In genomic region chr1:180801466-180801994, GRCm38 (mm10) we compare ENCODE assay signal across 19 mouse cellular contexts. TPM values are rescaled to one million over a fixed set of nuclear protein-coding genes. Genes with fewer than 3 reads are reported as not detected.
A peak's percentile ranks its signal among the peaks of the same experiment; 100 is the strongest.
DNase-seq lines count a peak whose midpoint lies in the region; ATAC-seq and TF ChIP-seq lines count a peak whose summit lies in the region.
"Had no signal": no experiment of that assay in that cellular context is flagged by ENCODE, and none has a peak within 500 bp of the region (broad histone marks: within the 10 kb centered on the region; RNA-seq: fewer than 3 reads in every experiment).

No protein-coding gene starts in this region.

- H3K9ac ChIP-seq in heart, embryonic 14.5 days (ENCODE audit: low read length), result no peak overlapping the region
- H3K9ac ChIP-seq in midbrain, embryonic 11.5 days (ENCODE audit: low read length), result no peak overlapping the region
- no peak overlapping the region for H3K9ac ChIP-seq in forebrain, postnatal 0 days
- H3K9ac ChIP-seq: embryonic facial prominence, embryonic 15.5 days; hindbrain, embryonic 15.5 days had no signal

- WGBS in heart, embryonic 14.5 days, result 49% methylated on average over 3 of the region's 3 CpGs
- WGBS in midbrain, embryonic 11.5 days, result 84% methylated on average over 3 of the region's 3 CpGs
- 94% methylated on average over 3 of the region's 3 CpGs for WGBS in midbrain, embryonic 10.5 days
- 79% methylated on average over 3 of the region's 3 CpGs for WGBS in forebrain, postnatal 0 days

- peaks cover 59% of the 10 kb centered on the region for H3K36me3 ChIP-seq in heart, embryonic 14.5 days (ENCODE audit: control insufficient read depth, insufficient read depth, low read length)
- H3K36me3 ChIP-seq in midbrain, embryonic 11.5 days (ENCODE audit: control insufficient read depth, insufficient read depth, low read length), result peaks cover 24% of the 10 kb centered on the region
- H3K36me3 ChIP-seq in midbrain, embryonic 10.5 days, result peaks cover 64% of the 10 kb centered on the region
- H3K36me3 ChIP-seq in forebrain, postnatal 0 days (ENCODE audit: insufficient read depth), result peaks cover 59% of the 10 kb centered on the region

- intact Hi-C loops in heart, postnatal 36 days (cut with DNase I), result no loop called here

- no peak for TF ChIP-seq CTCF in forebrain, postnatal 0 days (IDR thresholded peaks at IDR 0.05; ENCODE audit: low read depth)

- peak overlapping the region; percentile 10 to 55; a peak in 3 of 4 replicates for H3K27ac ChIP-seq in heart, embryonic 14.5 days (replicated peaks in 1 of 2; ENCODE audit: control insufficient read depth in 1 of 2, insufficient read depth in 1 of 2, low read depth in 2 of 2, low read length in 2 of 2)
- no peak overlapping the region for H3K27ac ChIP-seq in midbrain, embryonic 11.5 days (ENCODE audit: low read depth, low read length)
- H3K27ac ChIP-seq in midbrain, embryonic 10.5 days (replicated peaks), result no peak overlapping the region
- H3K27ac ChIP-seq in forebrain, postnatal 0 days (ENCODE audit: low read depth, low read length), result no peak overlapping the region
- H3K27ac ChIP-seq: embryonic facial prominence, embryonic 15.5 days; hindbrain, embryonic 15.5 days had no signal

- no peak overlapping the region for H3K4me2 ChIP-seq in heart, embryonic 14.5 days (ENCODE audit: low read length)
- H3K4me2 ChIP-seq in midbrain, embryonic 11.5 days, result no peak overlapping the region
- no peak overlapping the region for H3K4me2 ChIP-seq in forebrain, postnatal 0 days (ENCODE audit: low read depth)
- H3K4me2 ChIP-seq: embryonic facial prominence, embryonic 15.5 days; hindbrain, embryonic 15.5 days had no signal

- H3K4me3 ChIP-seq in heart, embryonic 14.5 days (ENCODE audit: control insufficient read depth in 1 of 2, insufficient read depth in 1 of 2, low read depth in 1 of 2, low read length in 2 of 2), result no peak overlapping the region
- no peak overlapping the region for H3K4me3 ChIP-seq in midbrain, embryonic 11.5 days (ENCODE audit: low read depth, low read length)
- H3K4me3 ChIP-seq in midbrain, embryonic 10.5 days, result no peak overlapping the region
- H3K4me3 ChIP-seq in forebrain, postnatal 0 days (ENCODE audit: low read depth, low read length), result no peak overlapping the region
- H3K4me3 ChIP-seq: embryonic facial prominence, embryonic 15.5 days; hindbrain, embryonic 15.5 days had no signal

- peaks cover 0 to 6% of the 10 kb centered on the region in 2 experiments; a peak in 1 of 4 replicates for H3K4me1 ChIP-seq in heart, embryonic 14.5 days (ENCODE audit: control insufficient read depth in 2 of 2, insufficient read depth in 2 of 2, low read length in 2 of 2)
- no peaks in the 10 kb centered on the region for H3K4me1 ChIP-seq in midbrain, embryonic 11.5 days (ENCODE audit: control insufficient read depth, insufficient read depth, low read length)
- H3K4me1 ChIP-seq in midbrain, embryonic 10.5 days, result no peaks in the 10 kb centered on the region
- H3K4me1 ChIP-seq in forebrain, postnatal 0 days (ENCODE audit: insufficient read depth), result no peaks in the 10 kb centered on the region
- H3K4me1 ChIP-seq: hindbrain, embryonic 15.5 days had no signal

- no peaks in the 10 kb centered on the region for H3K27me3 ChIP-seq in heart, embryonic 14.5 days (ENCODE audit: control insufficient read depth, insufficient read depth, low read length)
- H3K27me3 ChIP-seq in midbrain, embryonic 11.5 days (ENCODE audit: control insufficient read depth, insufficient read depth, low read length), result no peaks in the 10 kb centered on the region
- no peaks in the 10 kb centered on the region for H3K27me3 ChIP-seq in midbrain, embryonic 10.5 days (ENCODE audit: low read depth, poor library complexity, severe bottlenecking)
- H3K27me3 ChIP-seq in forebrain, postnatal 0 days (ENCODE audit: insufficient read depth, low read length), result no peaks in the 10 kb centered on the region
- H3K27me3 ChIP-seq: embryonic facial prominence, embryonic 15.5 days; hindbrain, embryonic 15.5 days had no signal

- DNase-seq in adrenal gland, adult 2 months, result peak; percentile 27
- no peak for DNase-seq in adrenal gland, postnatal 25 days
- DNase-seq in heart, postnatal 36 days, result no peak
- DNase-seq in midbrain, embryonic 11.5 days (ENCODE audit: low spot score, missing footprints), result peak; percentile 83
- no peak for DNase-seq in midbrain, embryonic 10.5 days (ENCODE audit: low spot score)
- DNase-seq in forebrain, postnatal 0 days, result peak; percentile 8
- no peak for DNase-seq in cerebellum, postnatal 25 days
- DNase-seq: cerebellum, adult 9-10 months; gastrocnemius, postnatal 25 days; heart, postnatal 14 days; kidney, postnatal 10 days; layer of hippocampus, adult 9-11 months; lung, adult 18-20 months; spleen, adult 18-20 months; thymus, adult 18-20 months had no signal

- H3K9me3 ChIP-seq in heart, embryonic 14.5 days (ENCODE audit: control insufficient read depth, low read length), result peaks cover 6% of the 10 kb centered on the region; the same call in 1 of the 2 replicates
- no peaks in the 10 kb centered on the region for H3K9me3 ChIP-seq in midbrain, embryonic 11.5 days (ENCODE audit: control insufficient read depth, low read length)
- no peaks in the 10 kb centered on the region for H3K9me3 ChIP-seq in midbrain, embryonic 10.5 days (replicated peaks)
- no peaks in the 10 kb centered on the region for H3K9me3 ChIP-seq in forebrain, postnatal 0 days (ENCODE audit: low read length)
- H3K9me3 ChIP-seq: embryonic facial prominence, embryonic 15.5 days; hindbrain, embryonic 15.5 days had no signal

- peak; percentile 15; the same call in 1 of the 2 replicates for ATAC-seq in heart, embryonic 14.5 days (ENCODE audit: insufficient number of reproducible peaks, insufficient read depth, low FRiP score, low read depth)
- no peak for ATAC-seq in midbrain, embryonic 11.5 days (ENCODE audit: low FRiP score)
- peak; percentile 20; the same call in 1 of the 2 replicates for ATAC-seq in forebrain, postnatal 0 days
- ATAC-seq: intestine, postnatal 0 days had no signal

RNA-seq across cellular contexts. Expression of gene H3f3a, which starts 12.2 kb away (rescaled TPM):
- 100 to 1,000 TPM; 639 to 657 TPM for total RNA-seq in adrenal gland, adult 2 months (2021)
- 103 and 113 TPM in 2 replicates for polyA plus RNA-seq in adrenal gland, adult 2 months (2012; rRNA removed)
- 739 and 836 TPM in 2 replicates for total RNA-seq in adrenal gland, postnatal 25 days (2021)
- polyA plus RNA-seq in heart, embryonic 14.5 days (2014; fragmentation: Nextera tagmentation; extraction: Ambion mirVana), result 1,749 and 1,827 TPM in 2 replicates
- total RNA-seq in heart, postnatal 36 days (2021), result 100 to 1,000 TPM; 457 to 506 TPM
- polyA plus RNA-seq in midbrain, embryonic 11.5 days (2014; fragmentation: Nextera tagmentation; extraction: Ambion mirVana), result 3,662 and 3,728 TPM in 2 replicates
- 2,611 and 2,764 TPM in 2 replicates for polyA plus RNA-seq in midbrain, embryonic 10.5 days (2016; fragmentation: Nextera tagmentation; extraction: Ambion mirVana)
- 3,418 and 3,587 TPM in 2 replicates for total RNA-seq in forebrain, postnatal 0 days (2014; rRNA removed)
- polyA plus RNA-seq in forebrain, postnatal 0 days (2015; fragmentation: Nextera tagmentation; extraction: Ambion mirVana), result 2,464 and 2,886 TPM in 2 replicates

RNA-seq across cellular contexts. Expression of gene Sde2, which starts 49.4 kb away (rescaled TPM):
- total RNA-seq in adrenal gland, adult 2 months (2021), result 10 to 100 TPM; 19.6 to 21.3 TPM
- polyA plus RNA-seq in adrenal gland, adult 2 months (2012; rRNA removed), result 3.2 and 4.7 TPM in 2 replicates
- 21.7 and 26.0 TPM in 2 replicates for total RNA-seq in adrenal gland, postnatal 25 days (2021)
- polyA plus RNA-seq in heart, embryonic 14.5 days (2014; fragmentation: Nextera tagmentation; extraction: Ambion mirVana), result 22.3 TPM in 2 replicates
- 10 to 100 TPM; 10.3 to 14.2 TPM for total RNA-seq in heart, postnatal 36 days (2021)
- polyA plus RNA-seq in midbrain, embryonic 11.5 days (2014; fragmentation: Nextera tagmentation; extraction: Ambion mirVana), result 34.1 and 35.1 TPM in 2 replicates
- 39.0 and 42.1 TPM in 2 replicates for polyA plus RNA-seq in midbrain, embryonic 10.5 days (2016; fragmentation: Nextera tagmentation; extraction: Ambion mirVana)
- 16.3 and 19.6 TPM in 2 replicates for total RNA-seq in forebrain, postnatal 0 days (2014; rRNA removed)
- 17.8 and 24.8 TPM in 2 replicates for polyA plus RNA-seq in forebrain, postnatal 0 days (2015; fragmentation: Nextera tagmentation; extraction: Ambion mirVana)

Comparison
In these comparisons a context has a peak if more than half of its experiments do, and no peak if none do; other contexts are left out.
1. DNase-seq: peak in adrenal gland, adult 2 months (single experiment), midbrain, embryonic 11.5 days (single experiment) and forebrain, postnatal 0 days (single experiment); none in adrenal gland, postnatal 25 days (single experiment), heart, postnatal 36 days (0 of 2), midbrain, embryonic 10.5 days (single experiment) and cerebellum, postnatal 25 days (0 of 2).
2. H3K27ac ChIP-seq: peak in heart, embryonic 14.5 days (2 of 2); none in midbrain, embryonic 11.5 days (single experiment), midbrain, embryonic 10.5 days (single experiment) and forebrain, postnatal 0 days (single experiment).
3. RNA of gene H3f3a, which starts 12.2 kb away (polyA plus RNA-seq): 3,662 to 3,728 TPM in midbrain, embryonic 11.5 days, 2,611 to 2,764 TPM in midbrain, embryonic 10.5 days, 2,464 to 2,886 TPM in forebrain, postnatal 0 days and 1,749 to 1,827 TPM in heart, embryonic 14.5 days; 103 to 113 TPM in adrenal gland, adult 2 months; every median in the first group is over 10 times any median in the second.